Mouse (Mus musculus) intestine, embryonic 15.5 days (tissue): ENCODE results near the gene Ube2j2. TPM values are rescaled to one million over a fixed set of nuclear protein-coding genes. Genes with fewer than 3 reads are reported as not detected.

Experiments used
- ATAC-seq: fragments of 200-750 bp; cut with Nextera tagmentation; 2 replicates; pipeline ENCODE4 v1.8.0; 2017; ENCODE audit warnings: moderate TSS enrichment, moderate library complexity
- H3K27ac ChIP-seq: fragments of 300-500 bp; sonication (generic); 2 replicates; pipeline ENCODE4 v1.5.1; 2015; ENCODE audit warnings: mild to moderate bottlenecking, inconsistent platforms
- H3K27me3 ChIP-seq: fragments of 300-500 bp; sonication (generic); replicated peaks from 2 replicates; pipeline ENCODE4 v1.6.1; 2015; ENCODE audit warnings: inconsistent platforms
- H3K36me3 ChIP-seq: fragments of 300-500 bp; sonication (generic); 2 replicates; pipeline ENCODE4 v1.6.1; 2015; ENCODE audit warnings: inconsistent platforms
- H3K4me1 ChIP-seq: fragments of 300-500 bp; sonication (generic); replicated peaks from 2 replicates; pipeline ENCODE4 v1.6.1; 2015; ENCODE audit warnings: inconsistent platforms
- H3K4me2 ChIP-seq: fragments of 300-500 bp; sonication (generic); replicated peaks from 2 replicates; pipeline ENCODE4 v1.6.1; 2015; ENCODE audit warnings: mild to moderate bottlenecking, inconsistent platforms
- H3K4me3 ChIP-seq: fragments of 300-500 bp; sonication (generic); replicated peaks from 2 replicates; pipeline ENCODE4 v1.5.1; 2015; ENCODE audit warnings: inconsistent platforms
- H3K9ac ChIP-seq: fragments of 300-500 bp; sonication (generic); 2 replicates; pipeline ENCODE4 v1.6.1; 2015; ENCODE audit warnings: inconsistent platforms
- H3K9me3 ChIP-seq: fragments of 300-500 bp; sonication (generic); 2 replicates; pipeline ENCODE4 v1.6.1; 2016; ENCODE audit warnings: inconsistent platforms
- WGBS: fragments of 180-500 bp; shearing (Covaris S2); methylation state at CpG from one replicate; pipeline ENCODE4 v1.1.7; 2015; 5-methylcytosine and 5-hydroxymethylcytosine counted together
- polyA plus RNA-seq: library from polyadenylated mRNA; unstranded; fragments of >200 nt; fragmentation: Nextera tagmentation; extraction: Ambion mirVana; gene quantifications from 2 replicates; pipeline ENCODE4 v1.2.1, GENCODE M21; 2015

Ube2j2 gene
- polyA plus RNA-seq, 1 experiment from 2014 or later = 100 TPM

DNA sequence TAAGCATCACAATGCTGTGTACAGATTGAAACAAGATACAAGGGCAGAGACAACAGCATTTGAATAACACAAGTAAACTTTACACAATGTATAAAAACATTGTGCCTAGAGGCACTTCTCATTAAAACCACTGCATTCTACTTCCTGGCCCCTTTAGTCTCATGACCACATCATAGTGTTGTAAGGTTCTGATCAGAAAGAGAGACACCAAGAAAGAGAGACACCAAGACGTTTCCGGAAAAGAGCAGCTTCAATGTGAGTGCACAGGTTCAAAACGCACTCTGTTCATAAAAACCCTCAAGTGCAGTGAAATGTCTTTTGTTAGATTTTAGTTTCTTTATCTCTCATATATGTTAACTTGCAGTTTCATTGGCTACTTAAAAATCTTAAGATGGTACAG lies 60.5 kb downstream of the Ube2j2 start:
- Histone ChIP-seq H3K4me3 (no peak overlapping the region), H3K4me2 (no peak overlapping the region), H3K27me3 (no peaks in the 10 kb centered on the region), H3K9me3 (no peaks in the 10 kb centered on the region), H3K27ac (no peak overlapping the region), H3K36me3 (peaks cover 64% of the 10 kb centered on the region), H3K9ac (no peak overlapping the region), H3K4me1 (no peaks in the 10 kb centered on the region)
- no peak for ATAC-seq
- 96% methylated on average over 3 of the region's 3 CpGs for WGBS

GRCm38 (mm10) chr4:156008369-156008768 lies 64.7 kb downstream of the Ube2j2 start:
- H3K9me3 ChIP-seq = no peaks in the 10 kb centered on the region
- H3K4me2 ChIP-seq = no peak overlapping the region
- no peaks in the 10 kb centered on the region for H3K27me3 ChIP-seq
- no peaks in the 10 kb centered on the region for H3K4me1 ChIP-seq
- H3K27ac ChIP-seq = no peak overlapping the region
- WGBS = 92% methylated on average over 4 of the region's 4 CpGs
- no peak overlapping the region for H3K9ac ChIP-seq
- no peak for ATAC-seq
- H3K36me3 ChIP-seq = peaks cover 57% of the 10 kb centered on the region
- H3K4me3 ChIP-seq = no peak overlapping the region

Other genes starting within 250 kb of the Ube2j2 start
- 6.1 and 7.6 TPM in 2 replicates for gene Fndc10, start 249.5 kb upstream of the Ube2j2 start, polyA plus RNA-seq
- gene Ssu72, start 239.0 kb upstream of the Ube2j2 start, polyA plus RNA-seq = 150 and 153 TPM in 2 replicates
- gene Tmem240, start 209.0 kb upstream of the Ube2j2 start, polyA plus RNA-seq = 0.80 and 0.84 TPM in 2 replicates
- gene Atad3a, start 182.7 kb upstream of the Ube2j2 start, polyA plus RNA-seq = 135 and 156 TPM in 2 replicates
- gene Vwa1, start 169.1 kb upstream of the Ube2j2 start, polyA plus RNA-seq = 16.7 TPM in 2 replicates
- gene Tmem88b, start 158.0 kb upstream of the Ube2j2 start, polyA plus RNA-seq = 1.00 and 1.1 TPM in 2 replicates
- gene Ankrd65, start 153.4 kb upstream of the Ube2j2 start, polyA plus RNA-seq = not detected in 2 replicates
- gene Mrpl20, start 141.0 kb upstream of the Ube2j2 start, polyA plus RNA-seq = 225 and 226 TPM in 2 replicates
- 132 and 138 TPM in 2 replicates for gene Ccnl2, start 131.3 kb upstream of the Ube2j2 start, polyA plus RNA-seq
- 169 and 171 TPM in 2 replicates for gene Aurkaip1, start 112.6 kb upstream of the Ube2j2 start, polyA plus RNA-seq
- gene Mxra8, start 104.2 kb upstream of the Ube2j2 start, polyA plus RNA-seq = 76.9 and 81.3 TPM in 2 replicates
- 9.9 and 11.9 TPM in 2 replicates for gene Dvl1, start 96.4 kb upstream of the Ube2j2 start, polyA plus RNA-seq
- gene Tas1r3, start 80.5 kb upstream of the Ube2j2 start, polyA plus RNA-seq = 0.25 and 0.51 TPM in 2 replicates
- 20.3 and 20.6 TPM in 2 replicates for gene Cptp, start 74.4 kb upstream of the Ube2j2 start, polyA plus RNA-seq
- gene Ints11, start 74.3 kb upstream of the Ube2j2 start, polyA plus RNA-seq = 61.3 and 64.1 TPM in 2 replicates
- 46.6 and 54.0 TPM in 2 replicates for gene Pusl1, start 52.0 kb upstream of the Ube2j2 start, polyA plus RNA-seq
- gene Acap3, start 52.0 kb upstream of the Ube2j2 start, polyA plus RNA-seq = 12.2 and 13.7 TPM in 2 replicates
- 60.1 and 60.2 TPM in 2 replicates for gene C1qtnf12, start 18.5 kb downstream of the Ube2j2 start, polyA plus RNA-seq
- gene B3galt6, start 48.8 kb downstream of the Ube2j2 start, polyA plus RNA-seq = 13.4 and 14.0 TPM in 2 replicates
- gene Sdf4, start 49.0 kb downstream of the Ube2j2 start, polyA plus RNA-seq = 154 and 166 TPM in 2 replicates
- 0.49 and 0.52 TPM in 2 replicates for gene Tnfrsf4, start 70.0 kb downstream of the Ube2j2 start, polyA plus RNA-seq
- 1.1 and 1.6 TPM in 2 replicates for gene Tnfrsf18, start 82.3 kb downstream of the Ube2j2 start, polyA plus RNA-seq
- 3.1 and 3.9 TPM in 2 replicates for gene Ttll10, start 115.6 kb downstream of the Ube2j2 start, polyA plus RNA-seq
- 22.2 and 22.8 TPM in 2 replicates for gene 9430015G10Rik, start 166.2 kb downstream of the Ube2j2 start, polyA plus RNA-seq
- 0.06 and 0.18 TPM in 2 replicates for gene Rnf223, start 186.7 kb downstream of the Ube2j2 start, polyA plus RNA-seq